Mouse (Mus musculus) heart, postnatal 0 days (tissue): ENCODE measurements around the gene Zfp113.

Experiments
- CTCF ChIP-seq: IDR thresholded peaks from 2 replicates; pipeline ENCODE4 v1.5.1; 2016; ENCODE audit warnings: antibody characterized with exemption, control low read depth, low read depth
- EP300 ChIP-seq: IDR thresholded peaks from 2 replicates; pipeline ENCODE4 v1.6.1; 2016; ENCODE audit warnings: antibody characterized with exemption, low read depth

GRCm38 (mm10) chr5:138104976-138105375, 50.6 kb downstream of the Zfp113 start:
- TF ChIP-seq CTCF (no peak), EP300 (no peak)
